ENCODE assay signal across 8 mouse cellular contexts in genomic region chr1:51333557-51334285, GRCm38 (mm10). TPM values are rescaled to one million over a fixed set of nuclear protein-coding genes. Genes with fewer than 3 reads are reported as not detected.
DNase-seq lines count a peak whose midpoint lies in the region; ATAC-seq lines count a peak whose summit lies in the region.

No protein-coding gene starts in this region.

- peak overlapping the region; percentile 45 for H3K4me2 ChIP-seq in forebrain, embryonic 11.5 days (ENCODE audit: low read depth, low read length, severe bottlenecking)
- peak overlapping the region; percentile 75 for H3K4me2 ChIP-seq in heart, embryonic 16.5 days (ENCODE audit: low read depth, low read length)
- peak overlapping the region; percentile 55 for H3K4me2 ChIP-seq in liver, embryonic 13.5 days

- no peaks in the 10 kb centered on the region for H3K4me1 ChIP-seq in brown adipose tissue, adult 24 weeks (ENCODE audit: control insufficient read depth, insufficient read depth, insufficient read length, low read length)
- no peaks in the 10 kb centered on the region for H3K4me1 ChIP-seq in forebrain, embryonic 11.5 days (replicated peaks; ENCODE audit: control insufficient read depth, insufficient read depth, low read length)
- peaks cover 8% of the 10 kb centered on the region for H3K4me1 ChIP-seq in heart, embryonic 16.5 days (ENCODE audit: control insufficient read depth, insufficient read depth, low read length)
- no peaks in the 10 kb centered on the region for H3K4me1 ChIP-seq in liver, embryonic 13.5 days (replicated peaks)

- WGBS in forebrain, embryonic 11.5 days: 30% methylated on average over 18 of the region's 18 CpGs
- WGBS in heart, embryonic 16.5 days: 7% methylated on average over 18 of the region's 18 CpGs
- WGBS in liver, embryonic 13.5 days (ENCODE audit: insufficient replicate concordance): 13% methylated on average over 18 of the region's 18 CpGs

- H3K36me3 ChIP-seq in forebrain, embryonic 11.5 days (ENCODE audit: control insufficient read depth, insufficient read depth, low read length): no peaks in the 10 kb centered on the region
- no peaks in the 10 kb centered on the region for H3K36me3 ChIP-seq in heart, embryonic 16.5 days (ENCODE audit: control insufficient read depth, insufficient read depth)
- no peaks in the 10 kb centered on the region for H3K36me3 ChIP-seq in liver, embryonic 13.5 days

- peak; percentile 45 for ATAC-seq in CD4-positive, CD25-positive, alpha-beta regulatory T cell, adult 4 months
- peak; percentile 90 for ATAC-seq in forebrain, embryonic 11.5 days (replicated peaks; ENCODE audit: low FRiP score)
- ATAC-seq in heart, embryonic 16.5 days (replicated peaks; ENCODE audit: extremely low read depth, insufficient read depth, low FRiP score): peak; percentile 90
- ATAC-seq in liver, embryonic 13.5 days (ENCODE audit: low read depth): peak; percentile 39; the same call in 1 of the 2 replicates

- H3K9ac ChIP-seq in forebrain, embryonic 11.5 days (ENCODE audit: low read length): peak overlapping the region; percentile 43
- peak overlapping the region; percentile 66 for H3K9ac ChIP-seq in heart, embryonic 16.5 days (ENCODE audit: low read length)
- H3K9ac ChIP-seq in liver, embryonic 13.5 days: no peak overlapping the region

- no peaks in the 10 kb centered on the region for H3K9me3 ChIP-seq in forebrain, embryonic 11.5 days (ENCODE audit: control insufficient read depth, low read length)
- no peaks in the 10 kb centered on the region for H3K9me3 ChIP-seq in heart, embryonic 16.5 days (replicated peaks; ENCODE audit: control insufficient read depth, low read length)
- no peaks in the 10 kb centered on the region for H3K9me3 ChIP-seq in liver, embryonic 13.5 days (replicated peaks)

- H3K27ac ChIP-seq in brown adipose tissue, adult 24 weeks (replicated peaks; ENCODE audit: low read depth, low read length): peak overlapping the region; percentile 92
- no peak overlapping the region for H3K27ac ChIP-seq in forebrain, embryonic 11.5 days (ENCODE audit: low read depth, low read length)
- peak overlapping the region; percentile 58 for H3K27ac ChIP-seq in heart, embryonic 16.5 days (ENCODE audit: low read length)
- H3K27ac ChIP-seq in liver, embryonic 13.5 days: no peak overlapping the region

- H3K27me3 ChIP-seq in forebrain, embryonic 11.5 days (ENCODE audit: control insufficient read depth, insufficient read depth, low read length): no peaks in the 10 kb centered on the region
- no peaks in the 10 kb centered on the region for H3K27me3 ChIP-seq in heart, embryonic 16.5 days (ENCODE audit: control insufficient read depth, insufficient read depth, low read length)
- H3K27me3 ChIP-seq in liver, embryonic 13.5 days: no peaks in the 10 kb centered on the region

- DNase-seq in forebrain, embryonic 11.5 days (ENCODE audit: low spot score): peak; percentile 89
- peak; percentile 75 to 92 for DNase-seq in kidney, postnatal 25 days
- DNase-seq in liver, embryonic 13.5 days: no peak
- DNase-seq in neural tube, embryonic 10.5 days (ENCODE audit: extremely low spot score, low spot score): peak; percentile 87
- DNase-seq in telencephalon, adult 2 months (ENCODE audit: low read depth, low spot score): peak; percentile 94

- peak overlapping the region; percentile 57 for H3K4me3 ChIP-seq in brown adipose tissue, adult 24 weeks (ENCODE audit: insufficient read depth, low read depth, low read length)
- peak overlapping the region; percentile 20; the same call in 1 of the 2 replicates for H3K4me3 ChIP-seq in forebrain, embryonic 11.5 days (ENCODE audit: low read depth, low read length)
- peak overlapping the region; percentile 47 for H3K4me3 ChIP-seq in heart, embryonic 16.5 days (ENCODE audit: low read length)
- H3K4me3 ChIP-seq in liver, embryonic 13.5 days (replicated peaks): peak overlapping the region; percentile 27

RNA-seq across cellular contexts. Expression of gene Cavin2, which starts 44.8 kb away (rescaled TPM):
- polyA plus RNA-seq in CD4-positive, CD25-positive, alpha-beta regulatory T cell, adult 4 months (2017; shearing (Covaris generic)): not detected
- 104 and 140 TPM in 2 replicates for polyA plus RNA-seq in brown adipose tissue, adult 24 weeks (2012; ENCODE audit: insufficient read depth, insufficient read length, missing spikeins)
- 1.8 and 2.7 TPM in 2 replicates for polyA plus RNA-seq in forebrain, embryonic 11.5 days (2014; fragmentation: Nextera tagmentation; extraction: Ambion mirVana)
- polyA plus RNA-seq in heart, embryonic 16.5 days (2015; fragmentation: Nextera tagmentation; extraction: Ambion mirVana): 205 and 229 TPM in 2 replicates
- 23.5 and 29.9 TPM in 2 replicates for polyA plus RNA-seq in liver, embryonic 13.5 days (2015; fragmentation: Nextera tagmentation; extraction: Ambion mirVana)

Comparison
In these comparisons a context has a peak if more than half of its experiments do, and no peak if none do; other contexts are left out.
1. ATAC-seq: peak in every context shown above with its lines; median percentile 90 in forebrain, embryonic 11.5 days; 90 in heart, embryonic 16.5 days; 45 in CD4-positive, CD25-positive, alpha-beta regulatory T cell, adult 4 months; 39 in liver, embryonic 13.5 days.
2. H3K27ac ChIP-seq: peak in brown adipose tissue, adult 24 weeks (single experiment) and heart, embryonic 16.5 days (single experiment); none in forebrain, embryonic 11.5 days (single experiment) and liver, embryonic 13.5 days (single experiment).
3. Peak in every context shown above with its lines, with median percentiles within 50 percentile points of each other: H3K4me3 ChIP-seq and H3K4me2 ChIP-seq.